Mouse (Mus musculus): ENCODE data around the gene Ddi2. TPM values are rescaled to one million over a fixed set of nuclear protein-coding genes. Genes with fewer than 3 reads are reported as not detected.

Gene Ddi2
- total RNA-seq, 2 experiments from 2014 or later: 39.0 to 40.4 TPM

DNA sequence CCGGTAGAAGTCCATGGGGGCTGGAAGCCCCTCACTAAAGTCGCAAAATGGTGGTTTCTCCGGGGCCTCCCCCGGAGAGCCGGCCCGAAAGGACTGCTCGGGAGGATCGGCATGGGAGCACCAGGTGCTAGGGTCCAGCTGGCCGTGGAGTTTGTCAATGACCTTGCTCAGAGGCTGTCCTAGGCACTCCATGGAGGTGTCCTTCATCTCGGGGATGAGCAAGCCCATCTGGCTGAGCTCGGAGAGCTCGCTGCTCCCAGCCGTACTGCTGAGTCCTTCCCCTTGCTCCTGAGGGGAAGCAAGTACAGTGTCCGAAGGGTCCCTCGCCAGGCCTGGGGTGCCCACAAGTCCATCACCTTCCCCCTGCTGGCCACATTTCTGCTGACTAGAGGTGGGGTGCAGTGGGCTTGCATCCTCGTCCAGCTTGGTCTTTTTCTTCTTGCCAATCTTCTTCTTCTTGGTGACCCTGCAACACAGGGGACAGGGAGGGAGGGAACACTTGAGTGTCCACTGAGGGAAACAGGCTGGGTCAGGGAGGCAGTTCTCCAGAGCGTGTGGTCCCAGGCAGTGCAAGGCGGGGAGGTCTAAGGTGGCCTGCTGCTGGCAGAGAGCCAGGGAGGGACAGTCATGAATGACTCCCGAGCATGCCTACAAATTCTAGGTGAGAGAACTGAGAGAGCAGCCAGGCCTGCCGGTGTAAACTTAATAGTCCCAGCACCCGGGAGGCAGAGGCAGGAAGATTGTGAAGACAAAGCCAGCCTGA lies 90.9 kb downstream of the Ddi2 start:
- DNase-seq: no peak
- intact Hi-C loops (cut with DNase I): no loop called here

DNA sequence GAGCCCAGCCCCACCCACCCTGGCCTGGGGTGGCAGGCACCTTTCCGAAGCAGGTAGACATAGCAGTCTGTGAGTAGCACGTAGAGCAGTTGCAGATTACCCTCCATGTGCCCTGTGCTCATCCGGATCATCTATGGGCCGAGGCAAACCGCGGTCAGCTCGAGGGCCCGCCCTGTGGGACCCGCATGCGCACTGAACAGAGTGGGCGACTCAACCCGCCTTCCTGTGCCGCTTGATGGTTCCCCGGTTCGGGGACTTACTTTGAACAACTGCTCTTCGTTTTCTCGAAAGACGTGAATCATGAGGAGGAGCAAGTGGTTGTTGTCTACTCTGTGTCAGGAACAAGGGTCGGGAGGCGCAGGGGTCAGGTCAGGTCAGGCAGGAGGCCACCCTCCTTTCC lies 92.0 kb downstream of the Ddi2 start:
- DNase-seq: no peak

DNA sequence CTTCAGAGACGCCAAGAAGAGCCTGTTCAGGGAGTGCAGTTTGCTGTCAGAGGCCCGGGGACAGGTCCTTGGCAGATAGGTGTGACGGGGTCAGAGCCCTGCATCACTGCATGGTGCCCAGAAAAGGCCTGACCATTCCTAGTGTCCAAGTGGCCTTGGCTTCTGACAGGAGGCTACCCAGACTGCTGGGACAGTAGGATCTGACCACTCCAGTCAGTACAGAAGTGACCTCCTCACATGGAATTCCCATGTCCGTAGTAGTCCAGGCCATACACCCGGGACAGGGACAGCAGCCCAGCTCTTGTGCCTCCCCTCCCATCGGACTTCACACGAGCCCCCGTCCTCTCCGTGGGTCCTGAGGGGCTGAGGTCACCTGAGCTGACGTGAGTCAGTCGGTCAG lies 93.2 kb downstream of the Ddi2 start:
- DNase-seq: no peak
- intact Hi-C loops (cut with DNase I): no loop called here

More for the DNA sequence above, 92.0 kb downstream of the Ddi2 start:
- intact Hi-C loops (cut with DNase I): no loop called here

DNA sequence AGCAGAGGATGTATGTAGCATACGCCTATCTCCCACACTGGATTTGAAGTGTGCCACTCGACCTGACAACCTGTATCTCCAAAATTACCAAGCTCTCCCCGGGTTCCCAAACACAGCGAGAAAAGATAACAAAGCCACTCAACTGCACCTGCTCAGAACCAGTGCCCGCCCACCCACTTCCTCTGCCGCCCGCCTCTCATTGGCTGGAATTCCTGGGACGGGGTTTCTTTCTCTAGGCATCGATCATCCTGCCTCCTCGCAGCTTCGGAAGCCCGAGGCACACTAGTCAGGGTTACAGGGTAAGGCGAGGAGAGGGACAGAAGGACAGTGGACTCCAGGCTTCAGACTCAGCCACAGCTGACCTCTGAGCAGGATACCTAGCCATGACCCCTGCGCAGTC lies 94.6 kb downstream of the Ddi2 start:
- intact Hi-C loops (cut with DNase I): no loop called here
- no peak for DNase-seq

Other genes with a start within 250 kb of the Ddi2 start
- gene Spen, start 184.8 kb downstream of the Ddi2 start, total RNA-seq (2021): 10 to 100 TPM; 33.8 to 34.0 TPM
- gene Fblim1, start 117.3 kb downstream of the Ddi2 start, total RNA-seq (2021): 100 to 1,000 TPM; 299 to 338 TPM
- gene Tmem82, start 104.8 kb downstream of the Ddi2 start, total RNA-seq (2021): 10 to 100 TPM; 30.1 to 35.4 TPM
- gene Slc25a34, start 99.6 kb downstream of the Ddi2 start, total RNA-seq (2021): 100 to 1,000 TPM; 121 TPM
- gene Plekhm2, start 58.5 kb downstream of the Ddi2 start, total RNA-seq (2021): 100 to 1,000 TPM; 101 to 103 TPM
- not detected for gene Rsc1a1, start 37.8 kb downstream of the Ddi2 start, total RNA-seq (2021)
- gene Agmat, start 23.3 kb upstream of the Ddi2 start, total RNA-seq (2021): under 1 TPM; 0.72 to 0.98 TPM
- 10 to 100 TPM; 18.4 to 18.5 TPM for gene Dnajc16, start 67.5 kb upstream of the Ddi2 start, total RNA-seq (2021)
- gene Casp9, start 70.2 kb upstream of the Ddi2 start, total RNA-seq (2021): 1 to 10 TPM; 7.7 to 9.5 TPM
- not detected for gene Cela2a, start 102.7 kb upstream of the Ddi2 start, total RNA-seq (2021)
- gene Ctrc, start 122.9 kb upstream of the Ddi2 start, total RNA-seq (2021): not detected
- 10 to 100 TPM; 22.1 to 22.6 TPM for gene Efhd2, start 151.5 kb upstream of the Ddi2 start, total RNA-seq (2021)